Mouse (Mus musculus) forebrain, embryonic 15.5 days (tissue): ENCODE results near the gene 0610037L13Rik. TPM values are rescaled to one million over a fixed set of nuclear protein-coding genes. Genes with fewer than 3 reads are reported as not detected.

Experiments
- polyA plus RNA-seq: library from polyadenylated mRNA; unstranded; fragments of >200 nt; fragmentation: Nextera tagmentation; extraction: Ambion mirVana; gene quantifications from 2 replicates; pipeline ENCODE4 v1.2.1, GENCODE M21; 2015

Gene 0610037L13Rik
- polyA plus RNA-seq, 1 experiment from 2014 or later, result 113 TPM

Other genes with a start within 250 kb of the 0610037L13Rik start
- 18.7 and 20.4 TPM in 2 replicates for gene Dmrtb1, start 205.6 kb upstream of the 0610037L13Rik start, polyA plus RNA-seq
- 86.3 and 93.7 TPM in 2 replicates for gene Lrp8, start 87.6 kb upstream of the 0610037L13Rik start, polyA plus RNA-seq
- 141 and 152 TPM in 2 replicates for gene Magoh, start 10.1 kb upstream of the 0610037L13Rik start, polyA plus RNA-seq
- 13.2 and 13.7 TPM in 2 replicates for gene Cpt2, start 33.8 kb downstream of the 0610037L13Rik start, polyA plus RNA-seq
- 0.05 TPM in 1 of 2 replicates, not detected in the other for gene Slc1a7, start 78.5 kb downstream of the 0610037L13Rik start, polyA plus RNA-seq
- 0.14 and 0.33 TPM in 2 replicates for gene Podn, start 206.6 kb downstream of the 0610037L13Rik start, polyA plus RNA-seq